Mouse (Mus musculus): Measurements from ENCODE around the gene Myo6. TPM values are rescaled to one million over a fixed set of nuclear protein-coding genes. Genes with fewer than 3 reads are reported as not detected.

Gene Myo6
- polyA plus RNA-seq, 1 experiment from 2014 or later, result 14.0 TPM

DNA sequence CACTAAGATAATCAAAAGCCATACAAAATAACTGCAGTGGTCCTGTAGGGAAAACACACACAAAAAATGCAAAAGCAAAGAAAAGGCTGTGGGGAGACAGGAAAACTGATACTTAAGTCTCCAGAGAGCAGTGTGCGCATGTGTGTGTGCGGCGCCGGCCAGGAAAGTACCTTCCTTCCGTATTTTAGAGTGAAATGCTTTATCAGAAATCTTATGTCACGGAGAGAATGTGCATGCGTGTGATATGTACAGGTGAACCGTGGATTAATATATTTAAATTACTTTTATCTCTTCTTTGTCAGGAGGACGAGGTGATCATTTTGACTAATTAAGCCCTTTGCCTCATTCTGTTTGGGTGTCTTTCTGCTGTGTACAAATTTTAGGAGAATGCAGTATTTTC lies 88.4 kb downstream of the Myo6 start:
- no peaks in the 10 kb centered on the region for H3K36me3 ChIP-seq (ENCODE audit: control insufficient read depth, insufficient read depth)
- no peaks in the 10 kb centered on the region for H3K4me1 ChIP-seq (replicated peaks; ENCODE audit: control insufficient read depth, insufficient read depth, low read length)
- H3K4me3 ChIP-seq (replicated peaks; ENCODE audit: low read length), result no peak overlapping the region
- WGBS, result 92% methylated on average over 9 of the region's 9 CpGs
- H3K27ac ChIP-seq (ENCODE audit: low read length), result no peak overlapping the region
- no peak overlapping the region for H3K4me2 ChIP-seq (ENCODE audit: low read length)
- H3K9me3 ChIP-seq (ENCODE audit: control insufficient read depth, low read length), result no peaks in the 10 kb centered on the region
- no peak for ATAC-seq
- H3K27me3 ChIP-seq (replicated peaks; ENCODE audit: control insufficient read depth, insufficient read depth, low read length), result no peaks in the 10 kb centered on the region
- H3K9ac ChIP-seq (replicated peaks; ENCODE audit: low read depth, low read length), result no peak overlapping the region

DNA sequence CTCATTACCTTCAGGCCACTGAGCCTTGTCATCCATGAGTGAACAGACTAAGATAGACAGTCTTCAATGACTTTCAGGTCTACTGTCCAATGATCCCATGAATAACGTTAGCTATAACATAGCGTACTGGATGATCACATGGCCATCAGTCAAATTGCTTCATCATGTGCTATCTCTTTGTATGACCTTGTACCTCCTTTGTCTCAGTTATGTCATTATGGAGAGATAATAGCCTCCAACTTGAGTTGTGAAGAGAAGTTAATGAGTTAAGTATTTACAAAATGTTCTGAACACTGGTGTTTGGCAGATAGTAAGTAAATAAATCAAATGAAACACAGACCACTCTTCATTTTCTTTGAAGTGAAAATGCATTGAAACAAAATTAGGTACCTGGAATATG lies 91.7 kb downstream of the Myo6 start:
- H3K27me3 ChIP-seq (replicated peaks; ENCODE audit: control insufficient read depth, insufficient read depth, low read length), result no peaks in the 10 kb centered on the region
- H3K27ac ChIP-seq (ENCODE audit: low read length), result no peak overlapping the region
- no peaks in the 10 kb centered on the region for H3K4me1 ChIP-seq (replicated peaks; ENCODE audit: control insufficient read depth, insufficient read depth, low read length)
- H3K9me3 ChIP-seq (ENCODE audit: control insufficient read depth, low read length), result no peaks in the 10 kb centered on the region
- 90% methylated on average over 2 of the region's 2 CpGs for WGBS
- no peak overlapping the region for H3K4me2 ChIP-seq (ENCODE audit: low read length)
- H3K4me3 ChIP-seq (replicated peaks; ENCODE audit: low read length), result no peak overlapping the region
- no peak for ATAC-seq
- H3K9ac ChIP-seq (replicated peaks; ENCODE audit: low read depth, low read length), result no peak overlapping the region
- H3K36me3 ChIP-seq (ENCODE audit: control insufficient read depth, insufficient read depth), result no peaks in the 10 kb centered on the region

DNA sequence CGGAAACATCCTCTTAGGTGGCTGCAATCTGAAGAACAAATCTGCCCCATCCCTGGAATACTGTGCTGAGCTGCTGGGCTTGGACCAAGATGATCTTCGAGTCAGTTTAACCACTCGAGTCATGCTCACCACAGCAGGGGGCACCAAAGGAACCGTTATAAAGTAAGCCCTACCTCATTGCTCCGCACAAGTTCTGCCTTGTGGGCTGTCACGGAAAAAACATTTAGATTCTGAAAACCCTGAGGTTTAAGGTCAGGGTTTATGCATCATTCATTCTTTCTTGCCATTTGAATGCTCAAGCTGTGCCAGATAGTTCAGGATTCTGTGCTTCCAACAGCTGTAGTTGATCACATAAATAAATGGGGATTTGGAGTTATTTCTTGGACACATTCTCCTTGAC lies 93.6 kb downstream of the Myo6 start:
- Histone ChIP-seq H3K9me3 (ENCODE audit: control insufficient read depth, low read length) (no peaks in the 10 kb centered on the region), H3K9ac (replicated peaks; ENCODE audit: low read depth, low read length) (no peak overlapping the region), H3K4me2 (ENCODE audit: low read length) (no peak overlapping the region), H3K4me1 (replicated peaks; ENCODE audit: control insufficient read depth, insufficient read depth, low read length) (no peaks in the 10 kb centered on the region), H3K27me3 (replicated peaks; ENCODE audit: control insufficient read depth, insufficient read depth, low read length) (no peaks in the 10 kb centered on the region), H3K4me3 (replicated peaks; ENCODE audit: low read length) (no peak overlapping the region), H3K36me3 (ENCODE audit: control insufficient read depth, insufficient read depth) (no peaks in the 10 kb centered on the region), H3K27ac (ENCODE audit: low read length) (no peak overlapping the region)
- ATAC-seq, result no peak
- 68% methylated on average over 6 of the region's 6 CpGs for WGBS

DNA sequence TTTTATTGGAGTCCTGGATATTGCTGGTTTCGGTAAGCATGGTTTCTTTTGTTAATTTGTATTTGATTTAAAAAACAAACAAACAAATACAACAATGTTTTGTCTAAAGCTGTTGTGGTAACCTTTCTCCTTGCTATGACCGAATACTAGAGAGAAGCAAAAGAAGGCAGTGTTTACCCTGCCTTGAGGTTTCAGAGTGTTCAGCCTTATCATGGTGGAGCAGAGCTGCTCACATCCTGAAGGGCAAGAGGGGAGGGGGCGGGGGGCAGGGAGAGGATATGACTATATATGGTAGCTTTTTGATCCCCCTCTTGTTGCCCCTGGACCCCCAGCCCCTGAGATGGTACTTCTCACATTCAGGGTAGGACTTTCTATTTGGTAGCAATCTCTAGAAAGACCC lies 96.1 kb downstream of the Myo6 start:
- Histone ChIP-seq H3K4me2 (ENCODE audit: low read length) (no peak overlapping the region), H3K9me3 (ENCODE audit: control insufficient read depth, low read length) (no peaks in the 10 kb centered on the region), H3K4me1 (replicated peaks; ENCODE audit: control insufficient read depth, insufficient read depth, low read length) (no peaks in the 10 kb centered on the region), H3K4me3 (replicated peaks; ENCODE audit: low read length) (no peak overlapping the region), H3K27ac (ENCODE audit: low read length) (no peak overlapping the region), H3K36me3 (ENCODE audit: control insufficient read depth, insufficient read depth) (no peaks in the 10 kb centered on the region), H3K27me3 (replicated peaks; ENCODE audit: control insufficient read depth, insufficient read depth, low read length) (no peaks in the 10 kb centered on the region), H3K9ac (replicated peaks; ENCODE audit: low read depth, low read length) (no peak overlapping the region)
- no peak for ATAC-seq
- 85% methylated on average over 3 of the region's 3 CpGs for WGBS

DNA sequence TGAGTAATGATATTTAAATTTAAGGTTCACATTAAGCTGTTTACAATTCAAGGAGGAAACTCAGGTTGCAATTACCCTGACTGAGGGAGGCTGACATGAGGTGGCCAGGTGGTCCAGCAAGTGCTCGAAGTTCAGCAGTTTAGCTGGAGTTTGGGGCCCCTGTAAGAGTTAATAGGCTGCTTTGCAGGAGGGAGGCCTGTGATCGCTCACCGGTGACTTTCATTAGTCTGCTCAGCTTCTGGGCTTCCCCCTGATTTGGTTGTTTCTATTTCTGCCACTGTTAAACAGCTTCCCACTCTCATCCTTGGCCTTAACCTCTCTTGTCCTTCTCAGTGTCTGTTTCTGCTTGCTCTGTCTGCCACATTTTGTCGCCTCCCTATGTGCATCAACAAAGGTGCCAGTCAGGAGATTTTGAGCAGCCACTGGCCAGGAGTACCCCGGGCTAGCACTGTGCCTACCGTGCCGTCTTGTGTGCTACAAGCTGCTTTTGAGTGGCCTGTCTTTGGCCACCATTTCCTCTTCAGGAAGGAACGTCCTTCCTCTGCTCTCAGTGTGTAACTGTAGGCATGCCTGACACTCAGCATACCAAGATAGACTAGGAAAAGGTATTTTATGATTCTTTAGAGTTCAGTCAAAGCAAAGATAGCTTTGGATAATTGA lies 97.7 kb downstream of the Myo6 start:
- no peaks in the 10 kb centered on the region for H3K36me3 ChIP-seq (ENCODE audit: control insufficient read depth, insufficient read depth)
- ATAC-seq, result no peak
- H3K4me3 ChIP-seq (replicated peaks; ENCODE audit: low read length), result no peak overlapping the region
- no peaks in the 10 kb centered on the region for H3K27me3 ChIP-seq (replicated peaks; ENCODE audit: control insufficient read depth, insufficient read depth, low read length)
- no peak overlapping the region for H3K4me2 ChIP-seq (ENCODE audit: low read length)
- H3K9me3 ChIP-seq (ENCODE audit: control insufficient read depth, low read length), result no peaks in the 10 kb centered on the region
- H3K9ac ChIP-seq (replicated peaks; ENCODE audit: low read depth, low read length), result no peak overlapping the region
- no peak overlapping the region for H3K27ac ChIP-seq (ENCODE audit: low read length)
- no peaks in the 10 kb centered on the region for H3K4me1 ChIP-seq (replicated peaks; ENCODE audit: control insufficient read depth, insufficient read depth, low read length)
- 42% methylated on average over 8 of the region's 8 CpGs for WGBS

DNA sequence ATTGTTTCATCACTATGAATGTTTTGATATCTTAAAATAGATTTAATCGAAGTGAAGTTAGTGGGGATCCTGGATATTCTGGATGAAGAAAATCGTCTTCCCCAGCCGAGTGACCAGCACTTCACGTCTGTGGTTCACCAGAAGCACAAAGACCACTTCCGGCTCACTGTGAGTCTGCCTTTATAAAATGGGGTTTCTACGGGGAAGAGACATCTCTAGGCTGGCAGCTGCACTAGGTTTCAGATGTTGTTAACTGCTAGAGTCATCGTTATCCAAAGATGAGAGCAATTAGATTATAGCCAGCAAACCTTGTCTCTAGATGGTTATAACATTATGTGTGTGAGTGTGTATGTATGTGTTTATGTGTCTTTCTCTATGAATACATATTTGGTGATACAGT lies 101.3 kb downstream of the Myo6 start:
- no peak overlapping the region for H3K27ac ChIP-seq (ENCODE audit: low read length)
- ATAC-seq, result no peak
- H3K4me1 ChIP-seq (replicated peaks; ENCODE audit: control insufficient read depth, insufficient read depth, low read length), result no peaks in the 10 kb centered on the region
- H3K9me3 ChIP-seq (ENCODE audit: control insufficient read depth, low read length), result no peaks in the 10 kb centered on the region
- H3K4me2 ChIP-seq (ENCODE audit: low read length), result no peak overlapping the region
- H3K4me3 ChIP-seq (replicated peaks; ENCODE audit: low read length), result no peak overlapping the region
- no peaks in the 10 kb centered on the region for H3K27me3 ChIP-seq (replicated peaks; ENCODE audit: control insufficient read depth, insufficient read depth, low read length)
- H3K36me3 ChIP-seq (ENCODE audit: control insufficient read depth, insufficient read depth), result no peaks in the 10 kb centered on the region
- 84% methylated on average over 7 of the region's 7 CpGs for WGBS
- H3K9ac ChIP-seq (replicated peaks; ENCODE audit: low read depth, low read length), result no peak overlapping the region

DNA sequence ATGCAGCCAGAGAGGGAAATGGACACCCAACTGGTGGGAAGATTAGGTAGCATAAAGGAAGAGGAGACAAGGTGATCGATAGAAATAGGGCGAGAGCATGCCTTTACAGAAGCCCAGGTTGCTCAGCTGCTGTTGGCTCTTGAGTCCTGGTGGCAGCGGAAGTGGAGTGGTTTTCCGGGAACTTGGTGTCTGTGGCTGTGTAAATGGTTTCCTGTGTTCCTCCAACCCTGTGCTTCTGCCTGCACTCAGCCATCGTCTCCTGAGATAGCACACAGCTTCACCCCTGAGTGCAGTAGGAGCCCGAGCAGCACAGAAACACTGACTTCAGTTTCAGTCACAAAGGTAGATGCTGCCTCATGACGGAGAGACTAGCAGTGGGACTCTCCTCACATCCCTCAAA lies 101.7 kb downstream of the Myo6 start:
- no peak overlapping the region for H3K4me2 ChIP-seq (ENCODE audit: low read length)
- no peaks in the 10 kb centered on the region for H3K9me3 ChIP-seq (ENCODE audit: control insufficient read depth, low read length)
- 91% methylated on average over 7 of the region's 7 CpGs for WGBS
- no peak overlapping the region for H3K4me3 ChIP-seq (replicated peaks; ENCODE audit: low read length)
- H3K36me3 ChIP-seq (ENCODE audit: control insufficient read depth, insufficient read depth), result no peaks in the 10 kb centered on the region
- no peak for ATAC-seq
- no peaks in the 10 kb centered on the region for H3K27me3 ChIP-seq (replicated peaks; ENCODE audit: control insufficient read depth, insufficient read depth, low read length)
- no peak overlapping the region for H3K27ac ChIP-seq (ENCODE audit: low read length)
- no peak overlapping the region for H3K9ac ChIP-seq (replicated peaks; ENCODE audit: low read depth, low read length)
- H3K4me1 ChIP-seq (replicated peaks; ENCODE audit: control insufficient read depth, insufficient read depth, low read length), result no peaks in the 10 kb centered on the region

DNA sequence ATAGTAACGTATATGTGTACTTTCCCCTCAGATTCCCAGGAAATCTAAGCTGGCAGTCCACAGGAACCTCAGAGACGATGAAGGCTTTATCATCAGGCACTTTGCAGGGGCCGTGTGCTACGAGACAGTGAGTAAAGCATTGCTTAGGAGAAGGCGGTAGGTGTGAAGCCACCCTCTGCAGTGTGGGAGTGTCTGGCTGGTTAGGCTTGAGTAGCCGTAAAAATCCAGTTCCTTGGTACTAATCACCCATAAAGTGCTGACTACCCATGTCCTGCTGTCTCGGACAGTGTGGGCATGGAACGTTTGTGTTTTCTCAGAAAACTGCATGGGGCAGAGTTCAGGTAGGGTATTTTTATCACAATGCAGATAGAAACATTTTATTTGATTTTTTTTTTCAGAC lies 104.8 kb downstream of the Myo6 start:
- Histone ChIP-seq H3K27me3 (replicated peaks; ENCODE audit: control insufficient read depth, insufficient read depth, low read length) (no peaks in the 10 kb centered on the region), H3K4me1 (replicated peaks; ENCODE audit: control insufficient read depth, insufficient read depth, low read length) (peaks cover 6% of the 10 kb centered on the region; the same call in 1 of the 2 replicates), H3K9ac (replicated peaks; ENCODE audit: low read depth, low read length) (no peak overlapping the region), H3K4me3 (replicated peaks; ENCODE audit: low read length) (no peak overlapping the region), H3K4me2 (ENCODE audit: low read length) (no peak overlapping the region), H3K36me3 (ENCODE audit: control insufficient read depth, insufficient read depth) (no peaks in the 10 kb centered on the region), H3K27ac (ENCODE audit: low read length) (no peak overlapping the region), H3K9me3 (ENCODE audit: control insufficient read depth, low read length) (no peaks in the 10 kb centered on the region)
- ATAC-seq, result no peak
- WGBS, result 90% methylated on average over 8 of the region's 8 CpGs

DNA sequence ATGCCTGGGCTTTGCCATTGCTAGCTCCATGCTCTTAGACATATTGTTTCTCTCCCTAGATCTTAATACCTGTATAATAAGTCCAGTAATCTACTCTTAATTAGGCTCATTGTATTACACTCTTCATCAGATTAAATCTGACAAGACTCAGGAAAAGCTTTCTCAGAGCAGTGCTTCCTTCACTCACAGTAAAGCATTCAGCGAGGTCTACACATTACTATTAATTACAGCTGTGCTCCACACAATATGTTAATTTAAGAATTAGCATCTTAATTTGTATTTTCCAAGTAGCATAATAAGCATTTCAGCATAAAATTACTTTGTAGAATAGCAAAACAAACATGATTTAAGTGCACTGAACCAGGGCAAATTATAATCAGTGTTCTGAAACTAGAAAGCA lies 108.1 kb downstream of the Myo6 start:
- WGBS, result 15% methylated on average over 1 of the region's 1 CpGs
- Histone ChIP-seq H3K9me3 (ENCODE audit: control insufficient read depth, low read length) (no peaks in the 10 kb centered on the region), H3K9ac (replicated peaks; ENCODE audit: low read depth, low read length) (no peak overlapping the region), H3K4me1 (replicated peaks; ENCODE audit: control insufficient read depth, insufficient read depth, low read length) (peaks cover 6% of the 10 kb centered on the region; the same call in 1 of the 2 replicates), H3K27ac (ENCODE audit: low read length) (no peak overlapping the region), H3K36me3 (ENCODE audit: control insufficient read depth, insufficient read depth) (no peaks in the 10 kb centered on the region), H3K27me3 (replicated peaks; ENCODE audit: control insufficient read depth, insufficient read depth, low read length) (no peaks in the 10 kb centered on the region), H3K4me2 (ENCODE audit: low read length) (no peak overlapping the region), H3K4me3 (replicated peaks; ENCODE audit: low read length) (no peak overlapping the region)
- ATAC-seq, result peak; percentile 80
